Mouse (Mus musculus): Measurements from ENCODE around the gene Pcyt2.

Pcyt2 gene

GRCm38 (mm10) chr11:120617519-120618112 lies at the start of gene Pcyt2:
TSS of gene Pcyt2 (minus strand) at chr11:120617936.
- peak; percentile 92 for DNase-seq (ENCODE audit: low read depth, low spot score)

GRCm38 (mm10) chr11:120666617-120667016 lies 48.9 kb upstream of the Pcyt2 start:
- no peak for DNase-seq (ENCODE audit: low read depth, low spot score)

- DNase-seq (ENCODE audit: low read depth, low spot score): no peak
These were observed 47.7 kb upstream of the Pcyt2 start for GRCm38 (mm10) chr11:120665406-120665805.

GRCm38 (mm10) chr11:120663714-120664113 lies 46.0 kb upstream of the Pcyt2 start:
- DNase-seq (ENCODE audit: low read depth, low spot score): peak; percentile 97

- DNase-seq (ENCODE audit: low read depth, low spot score): no peak
These were observed 45.0 kb upstream of the Pcyt2 start for GRCm38 (mm10) chr11:120662759-120663158.

GRCm38 (mm10) chr11:120661076-120661460 lies 43.3 kb upstream of the Pcyt2 start, which contains the start of gene Notum:
TSS of gene Notum (minus strand) at chr11:120661175.
- DNase-seq (ENCODE audit: low read depth, low spot score): no peak

GRCm38 (mm10) chr11:120660301-120661075 lies 42.8 kb upstream of the Pcyt2 start:
- peak; percentile 64 for DNase-seq (ENCODE audit: low read depth, low spot score)

GRCm38 (mm10) chr11:120659509-120660300 lies 42.0 kb upstream of the Pcyt2 start:
- no peak for DNase-seq (ENCODE audit: low read depth, low spot score)

- peak; percentile 91 for DNase-seq (ENCODE audit: low read depth, low spot score)
These were observed 41.2 kb upstream of the Pcyt2 start for GRCm38 (mm10) chr11:120658876-120659410.

- DNase-seq (ENCODE audit: low read depth, low spot score): no peak
These were observed 39.6 kb upstream of the Pcyt2 start for GRCm38 (mm10) chr11:120657301-120657700.

GRCm38 (mm10) chr11:120654741-120655140 lies 37.0 kb upstream of the Pcyt2 start:
- DNase-seq (ENCODE audit: low read depth, low spot score): no peak

GRCm38 (mm10) chr11:120651872-120652271 lies 34.1 kb upstream of the Pcyt2 start:
- peak; percentile 85 for DNase-seq (ENCODE audit: low read depth, low spot score)

GRCm38 (mm10) chr11:120648001-120648476 lies 30.3 kb upstream of the Pcyt2 start, which contains the start of gene Myadml2:
TSS of gene Myadml2 (minus strand) at chr11:120648158.
- peak; percentile 90 for DNase-seq (ENCODE audit: low read depth, low spot score)

- DNase-seq (ENCODE audit: low read depth, low spot score): no peak
These were observed 29.5 kb upstream of the Pcyt2 start for GRCm38 (mm10) chr11:120647047-120647830.

- peak; percentile 97 for DNase-seq (ENCODE audit: low read depth, low spot score)
These were observed 25.9 kb upstream of the Pcyt2 start, which contains the start of gene Pycr1 for GRCm38 (mm10) chr11:120643601-120643987. TSS of gene Pycr1 (minus strand) at chr11:120643769.

- no peak for DNase-seq (ENCODE audit: low read depth, low spot score)
These were observed 25.3 kb upstream of the Pcyt2 start for GRCm38 (mm10) chr11:120642939-120643600.

- DNase-seq (ENCODE audit: low read depth, low spot score): no peak
These were observed 24.1 kb upstream of the Pcyt2 start for GRCm38 (mm10) chr11:120641869-120642268.

GRCm38 (mm10) chr11:120641255-120641654 lies 23.5 kb upstream of the Pcyt2 start:
- DNase-seq (ENCODE audit: low read depth, low spot score): no peak

- DNase-seq (ENCODE audit: low read depth, low spot score): no peak
These were observed 17.1 kb upstream of the Pcyt2 start for GRCm38 (mm10) chr11:120634810-120635209.
